Mouse (Mus musculus) bone marrow, adult 2 months (tissue): Measurements from ENCODE around the gene Mfsd2a.

ENCODE experiments used
- CTCF ChIP-seq: fragments of 200-500 bp; IDR thresholded peaks from 2 replicates; pipeline ENCODE4 v1.5.1; 2011; ENCODE audit warnings: low read length, control low read depth; ENCODE audit not compliant: control insufficient read depth, insufficient read depth
- POLR2A ChIP-seq: fragments of 200-500 bp; IDR thresholded peaks from 2 replicates; pipeline ENCODE4 v1.6.1; 2011; ENCODE audit warnings: low read depth, mild to moderate bottlenecking, control low read depth, low read length, borderline replicate concordance; ENCODE audit not compliant: control insufficient read depth

DNA sequence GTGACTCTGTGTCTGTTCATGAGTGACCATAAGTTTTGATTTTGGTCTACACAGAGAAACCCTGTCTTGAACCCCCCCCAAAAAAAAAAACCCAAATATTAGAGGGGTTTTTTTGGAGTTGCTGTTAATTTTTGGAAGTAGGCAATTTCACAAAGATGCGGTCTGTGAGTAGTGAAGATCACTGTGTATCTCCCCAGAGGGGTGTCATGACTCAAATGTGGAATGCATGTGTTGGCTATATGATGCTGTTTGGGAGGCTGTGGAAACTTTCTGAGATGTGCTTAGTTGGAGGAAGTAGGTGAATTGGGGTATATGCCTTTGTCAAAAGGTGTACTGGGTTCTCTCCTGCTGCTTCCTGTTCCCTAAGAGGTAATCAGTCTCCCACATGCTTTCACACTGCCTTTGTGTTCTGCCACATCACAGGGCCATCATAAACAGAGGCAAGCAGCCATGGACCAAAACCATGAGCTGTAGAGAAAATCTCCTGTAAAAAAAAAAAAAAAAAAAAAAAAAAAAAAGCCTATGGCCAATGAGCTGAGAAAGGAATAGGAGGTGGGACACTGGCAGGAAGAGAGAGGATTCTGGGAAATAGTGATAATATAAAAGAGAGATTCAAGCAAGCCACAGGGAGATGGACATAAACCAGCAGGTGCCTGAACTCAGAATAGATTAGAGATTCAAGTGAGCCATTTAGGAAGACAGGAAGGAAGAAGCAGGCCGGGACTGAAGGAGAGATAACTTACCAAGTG, 21.8 kb downstream of the Mfsd2a start:
- TF ChIP-seq POLR2A (no peak), CTCF (no peak)
